Mouse (Mus musculus) NIH3T3 (cell line): ENCODE data around the gene Tmem79.
"Not testable (repeated sequence)": the region's sequence is repeated elsewhere in the genome, so short reads cannot be mapped to it uniquely, and the experiment has no call there.

ENCODE experiments used
- DNase-seq: peaks from one replicate; pipeline ENCODE4 v3.0.0-alpha.2; 2012; ENCODE audit warnings: low read depth

Gene Tmem79

GRCm38 (mm10) chr3:88284815-88285564, 51.0 kb downstream of the Tmem79 start:
- DNase-seq, result not testable (repeated sequence)

- not testable (repeated sequence) for DNase-seq
Observed at GRCm38 (mm10) chr3:88281141-88281916, 54.6 kb downstream of the Tmem79 start.

- no peak for DNase-seq
Observed at GRCm38 (mm10) chr3:88280035-88280434, 55.9 kb downstream of the Tmem79 start.
